Mouse (Mus musculus): Measurements from ENCODE around the gene Xpo4.

The Xpo4 gene

GRCm38 (mm10) chr14:57537261-57538015 lies 127.8 kb downstream of the Xpo4 start:
- DNase-seq (ENCODE audit: low spot score in 2 of 2): no peak

DNA sequence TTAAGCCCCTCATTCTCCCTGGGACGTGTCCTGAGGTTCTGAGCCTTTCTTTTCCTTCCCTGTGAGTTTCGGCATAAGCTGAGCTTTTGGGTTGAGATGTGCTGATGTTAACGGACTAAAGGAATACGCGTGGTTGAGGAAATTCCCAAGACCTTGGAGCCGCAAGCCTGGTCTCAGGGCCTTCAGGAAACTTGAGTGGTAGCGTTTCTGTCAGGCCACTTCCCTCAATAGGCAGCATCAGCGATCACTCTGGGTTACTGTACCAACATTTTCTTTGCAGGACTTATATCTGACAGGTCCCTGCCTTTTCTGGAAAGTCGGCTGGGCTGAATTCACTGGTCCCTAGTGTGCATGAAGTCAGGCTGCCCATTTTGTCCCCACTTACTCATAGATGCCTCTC lies 128.4 kb downstream of the Xpo4 start:
- DNase-seq (ENCODE audit: low spot score in 2 of 2): no peak

GRCm38 (mm10) chr14:57535646-57536045 lies 129.6 kb downstream of the Xpo4 start:
- DNase-seq (ENCODE audit: low spot score in 2 of 2): no peak

DNA sequence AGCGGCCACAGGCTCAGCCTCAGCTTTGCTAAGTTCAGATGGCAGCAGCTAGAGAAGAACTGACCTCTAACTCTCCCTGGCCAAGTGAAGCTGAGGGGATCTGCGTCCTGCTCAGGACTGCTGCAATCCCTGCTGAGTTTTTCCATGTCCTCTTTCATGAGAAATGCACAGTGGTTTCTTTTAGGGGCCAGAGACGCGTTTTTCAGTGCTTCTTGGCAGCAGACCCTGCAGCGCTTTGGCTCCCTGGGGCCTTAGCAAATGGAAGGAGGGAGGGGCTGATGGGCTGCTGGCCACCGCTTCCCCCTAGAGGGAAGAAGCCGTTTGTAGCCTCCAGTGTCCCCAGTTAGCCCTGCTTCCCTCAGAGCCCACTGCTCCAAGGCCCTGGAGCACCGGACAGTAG lies 130.3 kb downstream of the Xpo4 start:
- DNase-seq (ENCODE audit: low spot score in 2 of 2): no peak

GRCm38 (mm10) chr14:57534346-57534745 lies 130.9 kb downstream of the Xpo4 start:
- DNase-seq (ENCODE audit: low spot score in 2 of 2): no peak

- DNase-seq (ENCODE audit: low spot score in 2 of 2): no peak
Observed at GRCm38 (mm10) chr14:57533841-57534240, 131.4 kb downstream of the Xpo4 start.

GRCm38 (mm10) chr14:57533214-57533613 lies 132.0 kb downstream of the Xpo4 start:
- no peak for DNase-seq (ENCODE audit: low spot score in 2 of 2)

GRCm38 (mm10) chr14:57532577-57532976 lies 132.7 kb downstream of the Xpo4 start:
- no peak for DNase-seq (ENCODE audit: low spot score in 2 of 2)

DNA sequence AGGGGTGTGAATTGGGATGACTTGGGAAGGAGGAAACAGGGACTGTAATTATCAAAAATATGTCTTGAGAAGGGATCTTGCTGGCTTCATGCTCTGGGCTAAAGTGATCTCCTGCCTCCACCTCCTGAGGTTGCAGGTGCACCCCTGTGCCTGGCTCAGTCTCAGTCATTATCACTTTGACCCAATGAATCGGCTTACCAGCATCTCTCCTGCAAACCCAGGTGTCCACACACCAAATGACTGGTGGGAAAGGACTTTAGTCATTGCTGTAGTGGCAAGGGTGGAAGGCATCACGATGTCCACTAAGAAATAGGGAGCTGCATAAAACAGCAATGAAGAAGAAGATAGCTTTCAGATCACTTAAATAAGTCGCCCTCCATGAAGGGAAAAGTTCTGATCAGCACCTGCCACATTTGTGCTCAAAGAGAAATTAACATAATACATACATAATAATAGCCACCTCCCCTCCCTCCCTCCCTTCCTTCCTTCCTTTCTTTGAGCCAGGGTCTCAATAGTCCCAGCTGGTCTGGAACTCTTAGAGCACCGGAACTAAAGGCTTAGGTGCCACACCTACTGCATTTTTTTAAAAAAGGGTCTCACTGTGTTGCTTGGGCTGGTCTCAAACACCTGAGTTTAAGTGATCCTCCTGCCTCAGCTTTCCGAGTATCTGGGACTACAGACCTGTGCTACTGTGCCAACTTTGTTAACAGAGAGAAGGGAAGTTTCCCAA lies 135.3 kb downstream of the Xpo4 start:
- no peak for DNase-seq (ENCODE audit: low spot score in 2 of 2)

- DNase-seq (ENCODE audit: low spot score in 2 of 2): no peak
Observed at GRCm38 (mm10) chr14:57529086-57529785, 136.0 kb downstream of the Xpo4 start.

DNA sequence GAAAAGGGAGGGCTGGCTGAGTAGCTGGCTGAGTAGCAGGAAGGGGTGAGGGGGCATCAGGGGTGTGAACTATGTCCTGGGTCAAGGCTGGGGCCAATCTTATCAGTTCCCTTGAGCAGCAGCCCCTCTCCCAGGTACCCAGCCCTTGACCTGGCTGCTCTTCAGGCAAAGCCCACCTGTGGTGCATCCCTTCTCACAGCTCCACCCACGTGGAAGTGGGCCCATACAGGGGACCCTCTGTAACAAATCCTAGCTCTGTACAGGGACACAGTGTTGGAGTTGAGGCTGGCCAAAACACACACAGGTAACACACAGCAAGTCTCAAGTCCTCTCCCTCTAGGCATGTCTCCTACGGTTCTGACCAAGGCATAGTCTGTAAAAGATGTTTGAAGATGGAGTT lies 137.6 kb downstream of the Xpo4 start:
- DNase-seq (ENCODE audit: low spot score in 2 of 2): no peak
